Mouse (Mus musculus) heart, adult 18-20 months (tissue): ENCODE measurements around the gene Tex50. TPM values are rescaled to one million over a fixed set of nuclear protein-coding genes. Genes with fewer than 3 reads are reported as not detected.

Experiments used
- DNase-seq, 2 experiments: peaks; one replicate each; pipeline ENCODE4 v3.0.0; 2021 to 2022; ENCODE audit warnings: mixed read lengths in 1 of 2
- total RNA-seq, 2 experiments: library from RNA; stranded (reverse); gene quantifications; 2 replicates each; pipeline ENCODE4 v1.2.3; 2021

Gene Tex50
- total RNA-seq, 2 experiments from 2014 or later: not detected

- DNase-seq: no peak
These were observed 36.3 kb downstream of the Tex50 start for GRCm38 (mm10) chr1:161122661-161123418.

- no peak for DNase-seq
These were observed 44.5 kb downstream of the Tex50 start for GRCm38 (mm10) chr1:161114591-161114990.

GRCm38 (mm10) chr1:161109216-161109615 lies 49.9 kb downstream of the Tex50 start:
- DNase-seq: no peak

Other genes with a start within 250 kb of the Tex50 start
- under 1 TPM; 0.07 to 0.36 TPM for gene Serpinc1, start 180.7 kb downstream of the Tex50 start, total RNA-seq
- 10 to 100 TPM; 14.2 to 15.7 TPM for gene Zbtb37, start 124.5 kb downstream of the Tex50 start, total RNA-seq
- gene Dars2, start 88.7 kb downstream of the Tex50 start, total RNA-seq: 10 to 100 TPM; 25.3 to 28.4 TPM
- 1 to 10 TPM; 1.0 to 1.2 TPM for gene Cenpl, start 88.6 kb downstream of the Tex50 start, total RNA-seq
- gene Klhl20, start 27.8 kb downstream of the Tex50 start, total RNA-seq: 10 to 100 TPM; 10.7 to 11.1 TPM
- gene Ankrd45, start 16.6 kb downstream of the Tex50 start, total RNA-seq: 1 to 10 TPM; 3.4 to 4.6 TPM
- 100 to 1,000 TPM; 348 to 375 TPM for gene Prdx6, start 91.9 kb upstream of the Tex50 start, total RNA-seq
- not detected for gene Tnfsf4, start 236.1 kb upstream of the Tex50 start, total RNA-seq